Mouse (Mus musculus): ENCODE results near the gene Amer3. TPM values are rescaled to one million over a fixed set of nuclear protein-coding genes. Genes with fewer than 3 reads are reported as not detected.
"Not testable (repeated sequence)": the region's sequence is repeated elsewhere in the genome, so short reads cannot be mapped to it uniquely, and the experiment has no call there.

Amer3 gene
- not detected for polyA plus RNA-seq (2017; shearing (Covaris generic))

GRCm38 (mm10) chr1:34578851-34579781 lies at the start of gene Amer3:
Amer3 (plus strand) TSS chr1:34579657.
- no peak for ATAC-seq

- not testable (repeated sequence) for ATAC-seq
These were observed 44.9 kb upstream of the Amer3 start for GRCm38 (mm10) chr1:34534574-34534973.

DNA sequence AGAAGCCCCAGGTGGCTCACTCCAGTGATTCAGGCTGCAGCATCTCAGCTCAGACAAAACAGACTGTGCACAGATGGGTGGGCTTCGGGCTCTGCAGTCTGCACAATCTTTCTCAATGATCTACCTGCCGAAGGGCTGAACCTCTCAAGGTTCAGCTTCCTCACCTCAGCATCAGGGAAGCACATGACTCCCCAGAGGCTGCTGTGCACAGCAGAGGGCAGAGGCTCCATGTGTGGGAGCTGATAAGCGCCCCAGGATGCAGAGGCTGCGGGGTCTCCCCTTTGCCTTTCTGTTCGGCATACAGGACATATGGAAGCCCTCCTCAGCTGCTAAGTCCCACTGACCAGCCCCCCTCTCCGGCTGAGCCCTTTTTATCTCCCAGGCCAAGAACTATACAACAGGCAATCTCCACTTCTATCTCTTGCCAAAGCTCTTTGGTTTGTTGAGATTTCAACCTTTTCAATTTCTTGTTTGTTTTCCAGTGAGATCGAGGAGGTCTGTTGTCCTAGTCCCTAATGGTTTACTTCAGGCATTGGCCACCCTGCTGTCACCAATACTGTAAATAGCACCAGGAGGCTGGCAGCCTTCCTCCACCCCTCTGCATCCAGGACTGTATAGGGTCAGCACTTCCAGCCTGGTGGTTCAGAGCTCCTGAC lies 44.3 kb upstream of the Amer3 start, which contains the start of gene Cfc1:
Gene Cfc1 (plus strand): TSS at position 606 of the 656 bp plus-strand sequence.
- ATAC-seq: not testable (repeated sequence)

GRCm38 (mm10) chr1:34536291-34536766 lies 43.1 kb upstream of the Amer3 start:
- no peak for ATAC-seq

DNA sequence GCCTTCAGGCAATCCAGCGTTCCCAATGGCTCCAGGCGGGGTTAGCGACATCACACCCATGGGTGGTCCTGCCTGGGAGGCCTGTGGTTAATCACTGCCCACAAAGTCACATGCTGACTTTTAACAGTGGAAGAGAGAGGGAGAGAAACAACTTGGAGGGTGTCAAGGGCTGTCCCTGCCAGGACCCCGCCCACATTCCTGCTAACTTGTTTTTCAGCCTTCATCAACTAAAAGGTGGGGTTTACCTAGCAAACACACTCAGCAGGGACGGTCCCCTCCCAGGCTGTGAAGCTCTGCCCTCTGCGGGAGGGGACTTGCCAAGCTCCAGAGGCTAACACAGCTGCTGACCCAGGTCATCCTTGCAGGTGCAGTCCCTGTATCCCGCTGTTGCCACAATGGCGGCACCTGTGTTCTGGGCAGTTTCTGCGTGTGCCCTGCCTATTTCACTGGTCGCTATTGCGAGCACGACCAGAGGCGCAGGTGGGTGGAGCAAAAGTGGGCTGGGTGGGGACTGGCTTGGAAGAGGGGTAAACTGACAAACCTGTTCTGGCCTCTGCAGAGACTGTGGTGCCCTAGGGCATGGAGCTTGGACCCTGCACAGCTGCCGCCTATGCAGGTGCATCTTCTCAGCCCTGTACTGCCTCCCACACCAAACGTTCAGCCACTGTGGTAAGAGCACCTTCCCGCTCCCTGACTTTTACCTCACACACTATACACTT lies 42.5 kb upstream of the Amer3 start:
- ATAC-seq: no peak

GRCm38 (mm10) chr1:34547074-34547473 lies 32.4 kb upstream of the Amer3 start:
- ATAC-seq: no peak

- ATAC-seq: no peak
These were observed 25.8 kb upstream of the Amer3 start for GRCm38 (mm10) chr1:34553690-34554089.

DNA sequence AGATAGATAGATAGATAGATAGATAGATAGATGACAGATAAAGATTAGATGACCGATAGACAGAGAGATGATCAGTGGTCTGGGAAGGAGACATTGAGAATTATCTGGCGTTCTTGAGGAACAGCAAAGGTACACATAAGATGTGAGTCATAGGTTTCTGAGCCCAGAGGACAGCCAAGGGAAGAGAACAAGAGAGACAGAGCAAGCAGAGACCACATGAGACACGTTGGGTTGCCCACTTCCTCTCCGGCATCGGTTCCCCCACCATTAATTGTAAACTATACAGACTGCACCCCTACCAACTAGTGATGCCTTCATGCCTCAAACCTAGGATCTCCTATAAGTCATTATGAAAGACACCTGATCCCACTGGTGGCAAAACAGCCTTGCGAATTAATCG lies 25.2 kb upstream of the Amer3 start:
- ATAC-seq: no peak

GRCm38 (mm10) chr1:34560843-34561242 lies 18.6 kb upstream of the Amer3 start, which contains the start of gene Prss40:
Prss40 (minus strand) TSS chr1:34560943.
- ATAC-seq: no peak

- no peak for ATAC-seq
These were observed 14.9 kb upstream of the Amer3 start for GRCm38 (mm10) chr1:34564383-34565045.

DNA sequence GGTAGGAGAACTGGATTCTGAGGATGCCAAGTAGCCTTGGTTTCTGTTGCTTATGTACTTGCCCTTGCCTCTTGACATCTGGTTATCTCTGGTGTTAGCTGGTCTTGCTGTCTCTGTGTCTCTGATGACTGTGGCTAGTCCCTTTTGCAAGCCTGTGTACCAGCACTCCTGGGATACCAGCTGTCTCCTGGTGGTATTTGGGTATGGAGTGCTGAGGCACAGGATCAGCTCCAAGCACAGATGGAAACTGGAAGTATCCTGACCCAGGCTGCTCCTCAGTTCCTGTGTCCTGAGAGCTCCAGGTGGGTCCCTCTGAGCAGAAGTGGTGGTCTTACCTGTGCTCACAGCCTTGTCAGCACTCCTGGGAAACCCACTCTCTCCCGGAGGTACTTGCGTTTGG lies 11.3 kb upstream of the Amer3 start:
- no peak for ATAC-seq

GRCm38 (mm10) chr1:34569876-34570275 lies 9.6 kb upstream of the Amer3 start:
- no peak for ATAC-seq

DNA sequence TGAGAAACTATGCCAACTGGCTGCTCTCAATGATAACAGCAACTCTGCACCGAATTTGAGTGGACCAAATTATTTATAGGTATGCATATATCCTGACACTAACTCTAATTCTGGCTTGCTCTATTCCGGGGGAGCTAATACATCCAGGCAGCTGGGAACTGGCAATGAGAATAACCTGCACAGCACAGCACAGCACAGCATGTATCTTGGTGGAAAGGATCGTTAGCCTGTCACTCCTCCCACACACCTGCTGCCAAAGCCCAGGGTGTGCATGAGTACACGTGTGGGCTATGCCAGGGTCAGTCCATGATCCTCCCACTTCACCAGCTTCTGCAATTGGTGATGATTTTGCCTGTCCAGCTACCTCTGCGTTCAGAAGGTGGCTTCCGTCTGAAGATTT lies 8.0 kb upstream of the Amer3 start:
- ATAC-seq: no peak

GRCm38 (mm10) chr1:34573221-34573620 lies 6.2 kb upstream of the Amer3 start:
- no peak for ATAC-seq

DNA sequence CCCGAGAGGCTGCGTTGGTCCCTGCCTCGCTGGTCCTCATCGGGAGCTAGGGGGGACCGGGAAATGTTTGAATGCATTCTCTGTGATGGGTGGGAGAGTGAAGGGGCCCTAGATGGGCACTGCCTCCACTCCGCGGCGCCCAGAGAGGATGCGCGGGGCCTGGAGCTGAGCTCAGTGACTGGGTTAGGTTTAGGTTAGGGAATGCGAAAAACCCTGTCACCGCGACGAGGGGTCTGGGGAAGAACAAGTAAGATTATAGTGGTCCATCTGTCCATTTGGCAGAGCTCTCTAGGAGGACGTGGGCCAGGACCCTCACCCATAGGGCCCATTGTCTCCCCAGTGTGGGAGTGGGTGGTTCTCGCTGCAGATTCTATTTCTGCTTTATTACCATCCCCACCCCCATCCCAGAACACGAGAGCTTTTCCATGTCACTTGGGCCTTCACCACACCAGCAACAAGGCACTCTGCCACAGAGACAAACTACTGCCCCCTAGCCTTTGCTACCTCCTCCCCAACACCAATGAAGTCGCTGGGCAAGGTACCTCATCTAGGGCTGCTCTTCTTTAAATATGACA lies 412 bp downstream of the Amer3 start:
- ATAC-seq: no peak

- ATAC-seq: no peak
These were observed 2.8 kb downstream of the Amer3 start for GRCm38 (mm10) chr1:34582218-34582617.

DNA sequence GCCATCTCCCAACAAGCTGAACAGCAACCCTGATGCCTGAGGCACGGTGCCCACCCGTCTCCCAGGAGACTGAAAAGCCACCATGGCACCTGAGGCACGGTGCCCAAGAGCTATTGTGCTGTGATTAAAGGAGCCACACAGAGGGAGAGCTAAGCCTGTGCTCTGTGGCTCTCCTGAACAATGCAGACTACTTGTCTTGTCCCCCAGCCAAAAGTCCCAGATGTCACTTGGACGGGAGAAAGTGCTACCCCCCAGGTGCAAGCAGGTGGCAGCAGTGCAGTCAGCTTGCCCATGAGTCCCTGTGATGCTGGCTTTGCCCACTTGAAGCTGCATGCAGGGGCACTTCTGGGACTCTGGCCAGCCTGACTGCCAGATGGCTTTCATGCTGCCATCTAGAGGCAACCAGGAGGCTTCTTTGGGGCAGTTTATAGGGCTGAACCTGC lies 4.4 kb downstream of the Amer3 start:
- ATAC-seq: no peak

GRCm38 (mm10) chr1:34584736-34585135 lies 5.3 kb downstream of the Amer3 start:
- no peak for ATAC-seq

DNA sequence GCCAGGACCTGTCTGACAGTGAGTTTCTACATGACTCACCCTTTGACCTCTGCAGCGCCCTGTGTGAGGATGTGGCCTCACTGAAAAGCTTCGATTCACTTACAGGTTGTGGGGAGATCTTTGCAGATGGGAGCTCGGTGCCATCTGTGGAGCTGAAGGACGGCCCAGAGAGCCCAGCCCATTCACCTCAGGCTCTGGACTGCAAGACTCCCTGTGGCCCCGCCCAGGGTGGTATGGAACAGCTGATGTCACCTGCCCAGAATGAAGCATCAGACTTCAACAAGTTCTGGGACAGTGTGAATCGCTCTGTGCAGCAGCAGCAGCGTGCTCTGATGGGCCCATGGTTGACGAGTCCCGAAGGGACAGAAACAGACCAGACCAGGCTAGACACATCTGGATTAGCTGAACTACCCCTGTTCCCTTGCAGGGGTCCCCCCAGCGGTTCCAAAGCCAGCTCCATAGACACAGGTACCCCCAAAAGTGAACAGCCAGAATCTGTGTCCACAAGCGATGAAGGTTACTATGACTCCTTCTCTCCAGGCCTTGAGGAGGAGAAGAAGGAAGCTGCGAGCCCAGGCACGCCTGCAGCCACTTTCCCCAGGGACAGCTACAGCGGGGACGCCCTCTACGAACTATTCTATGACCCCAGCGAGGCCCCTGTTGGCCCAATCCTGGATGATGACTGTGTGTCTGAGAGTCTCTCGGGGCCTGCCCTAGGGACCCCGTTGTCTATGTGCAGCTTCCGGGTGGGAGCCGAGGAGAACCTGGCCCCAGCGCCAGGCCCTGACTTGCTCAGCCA lies 8.0 kb downstream of the Amer3 start:
- no peak for ATAC-seq

GRCm38 (mm10) chr1:34600000-34600399 lies 20.5 kb downstream of the Amer3 start:
- ATAC-seq: no peak

All from inflammation-experienced regulatory T-cells, adult 6 months (primary cell).